Comparison of ENCODE assay signal across 26 mouse cellular contexts in genomic region chr7:134771314-134771713, GRCm38 (mm10).
"Had no signal": no experiment of that assay in that cellular context is flagged by ENCODE, and none has a peak within 500 bp of the region (broad histone marks: within the 10 kb centered on the region; RNA-seq: fewer than 3 reads in every experiment).

No protein-coding gene starts in this region.

- H3K27ac ChIP-seq: gastrocnemius, adult 2 months; heart, adult 2 months; heart, embryonic 15.5 days; hindbrain, embryonic 13.5 days; hindbrain, embryonic 15.5 days; hindbrain, postnatal 0 days; layer of hippocampus, adult 2 months; left cerebral cortex, adult 2 months; limb, embryonic 10.5 days; limb, embryonic 12.5 days; liver, embryonic 13.5 days had no signal

- H3K9me3 ChIP-seq: heart, embryonic 13.5 days; heart, embryonic 15.5 days; hindbrain, embryonic 13.5 days; hindbrain, embryonic 15.5 days; limb, embryonic 10.5 days; limb, embryonic 12.5 days; liver, embryonic 13.5 days had no signal

- H3K4me3 ChIP-seq: gastrocnemius, adult 2 months; heart, adult 2 months; heart, embryonic 13.5 days; heart, embryonic 15.5 days; hindbrain, embryonic 13.5 days; hindbrain, embryonic 15.5 days; layer of hippocampus, adult 2 months; left cerebral cortex, adult 2 months; limb, embryonic 10.5 days; limb, embryonic 12.5 days; liver, embryonic 13.5 days had no signal

- ATAC-seq: hindbrain, postnatal 0 days; intestine, embryonic 16.5 days had no signal

- DNase-seq: gastrocnemius, adult 2 months; gastrocnemius, postnatal 14 days; gastrocnemius, postnatal 36 days; heart, adult 11 months; heart, adult 2 months; heart, postnatal 14 days; heart, postnatal 36 days; kidney, adult 18-20 months; kidney, adult 8-10 months; kidney, postnatal 10 days; kidney, postnatal 25 days; kidney, postnatal 4 days; liver; liver, embryonic 13.5 days had no signal

- H3K4me2 ChIP-seq: heart, embryonic 11.5 days; heart, embryonic 13.5 days; heart, embryonic 15.5 days; hindbrain, embryonic 13.5 days; hindbrain, embryonic 15.5 days; limb, embryonic 12.5 days; liver, embryonic 11.5 days; liver, embryonic 13.5 days had no signal

- H3K27me3 ChIP-seq: heart, embryonic 13.5 days; heart, embryonic 15.5 days; hindbrain, embryonic 13.5 days; hindbrain, embryonic 15.5 days; limb, embryonic 12.5 days; liver, embryonic 13.5 days had no signal

- H3K4me1 ChIP-seq: heart, embryonic 13.5 days; heart, embryonic 15.5 days; limb, embryonic 10.5 days; limb, embryonic 12.5 days; liver, embryonic 13.5 days had no signal

- H3K36me3 ChIP-seq: hindbrain, embryonic 13.5 days; hindbrain, embryonic 15.5 days had no signal

- H3K9ac ChIP-seq: heart, embryonic 13.5 days; heart, embryonic 15.5 days; hindbrain, embryonic 13.5 days; hindbrain, embryonic 15.5 days; limb, embryonic 12.5 days; liver, embryonic 13.5 days had no signal
